Mouse (Mus musculus) gastrocnemius, adult 8-10 months (tissue): ENCODE results near the gene Atp2b4. TPM values are rescaled to one million over a fixed set of nuclear protein-coding genes. Genes with fewer than 3 reads are reported as not detected.
A peak's percentile ranks its signal among the peaks of the same experiment; 100 is the strongest.

Experiments
- DNase-seq, 2 experiments: peaks; one replicate each; pipeline ENCODE4 v3.0.0; 2022; ENCODE audit warnings: low spot score in 2 of 2
- total RNA-seq, 4 experiments: library from RNA; stranded (reverse); gene quantifications; 2 replicates each; pipeline ENCODE4 v1.2.4; 2022

The Atp2b4 gene
- 1 to 10 TPM; 6.1 to 8.8 (median 6.6) TPM for total RNA-seq

DNA sequence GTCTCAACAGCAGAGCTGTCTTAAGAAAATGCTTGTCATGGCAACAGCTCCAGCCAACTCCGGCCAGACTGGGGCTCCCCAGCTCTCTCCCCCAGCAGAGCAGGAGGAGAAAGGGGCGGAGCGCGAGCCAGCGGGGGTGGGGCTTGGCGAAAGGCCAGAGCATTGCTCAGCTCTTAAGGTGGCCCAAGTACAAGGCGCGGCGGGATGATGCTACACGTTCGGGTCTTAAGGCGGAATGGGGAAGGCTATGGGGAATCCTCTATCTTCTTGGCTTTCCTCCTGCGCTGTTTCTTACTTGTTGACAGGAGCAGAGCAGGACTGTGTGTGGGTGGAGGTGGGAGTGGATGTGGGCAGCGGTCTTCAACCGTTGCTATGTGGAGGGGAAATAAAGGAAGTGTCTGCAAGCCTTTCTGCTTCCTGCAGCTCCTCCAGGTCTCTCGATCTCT is at the start of gene Atp2b4:
Atp2b4 (minus strand) TSS at position 94 of the 446 bp plus-strand sequence.
- DNase-seq = peak; percentile 96 to 98

- no peak for DNase-seq
These were observed 43.9 kb upstream of the Atp2b4 start for GRCm38 (mm10) chr1:133844734-133845133.

DNA sequence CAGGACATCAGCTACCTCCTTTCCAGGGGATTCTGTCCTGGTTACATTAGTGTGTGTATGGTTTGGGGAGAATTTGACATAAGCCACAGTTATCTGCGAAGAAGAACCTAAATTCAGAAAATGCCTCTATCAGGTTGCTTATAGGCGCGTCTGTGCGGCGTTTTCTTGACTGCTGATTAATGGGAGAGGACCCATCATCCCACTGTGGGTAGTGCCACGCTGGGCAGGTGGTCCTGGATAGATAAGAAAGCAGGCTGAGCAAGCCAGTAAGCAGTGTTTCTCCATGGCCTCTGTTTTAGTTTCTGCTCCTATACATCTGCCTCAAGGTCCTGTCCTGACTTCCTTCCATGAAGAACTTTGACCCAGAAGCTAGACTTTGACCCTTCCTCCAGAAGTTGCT is 43.1 kb upstream of the Atp2b4 start:
- DNase-seq = no peak

- DNase-seq = no peak
These were observed 42.5 kb upstream of the Atp2b4 start for GRCm38 (mm10) chr1:133843370-133843769.

DNA sequence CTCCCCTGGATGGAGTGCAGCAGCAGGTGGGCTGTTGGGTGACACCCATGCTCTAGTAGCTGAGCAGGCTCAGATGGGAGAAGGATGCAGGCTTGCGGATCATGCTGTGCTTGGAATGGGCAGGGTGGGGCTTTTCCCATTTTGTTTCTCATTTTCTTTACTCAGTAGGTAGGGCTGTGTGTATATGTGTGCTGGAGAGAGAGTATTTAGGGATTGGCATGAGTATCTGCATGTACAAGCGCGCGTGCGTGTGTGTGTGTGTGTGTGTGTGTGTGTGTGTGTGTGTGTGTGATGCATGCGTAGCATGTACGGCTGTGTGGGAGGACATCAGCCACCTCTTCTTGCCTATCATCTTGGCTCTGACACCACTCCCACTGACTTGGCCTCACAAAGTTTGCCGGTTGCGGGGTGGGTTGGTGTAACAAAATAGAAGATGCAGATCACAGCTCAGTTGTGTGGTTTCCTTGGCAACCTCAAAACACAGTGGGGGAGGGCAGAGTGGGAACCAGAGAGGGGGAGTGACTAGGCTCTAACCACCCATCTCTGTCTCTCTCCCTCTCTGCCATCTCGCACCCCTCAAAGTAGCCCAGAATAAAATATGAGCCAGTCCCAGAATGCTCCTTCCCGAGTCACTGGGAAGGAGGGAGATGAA is 41.4 kb upstream of the Atp2b4 start:
- no peak for DNase-seq

DNA sequence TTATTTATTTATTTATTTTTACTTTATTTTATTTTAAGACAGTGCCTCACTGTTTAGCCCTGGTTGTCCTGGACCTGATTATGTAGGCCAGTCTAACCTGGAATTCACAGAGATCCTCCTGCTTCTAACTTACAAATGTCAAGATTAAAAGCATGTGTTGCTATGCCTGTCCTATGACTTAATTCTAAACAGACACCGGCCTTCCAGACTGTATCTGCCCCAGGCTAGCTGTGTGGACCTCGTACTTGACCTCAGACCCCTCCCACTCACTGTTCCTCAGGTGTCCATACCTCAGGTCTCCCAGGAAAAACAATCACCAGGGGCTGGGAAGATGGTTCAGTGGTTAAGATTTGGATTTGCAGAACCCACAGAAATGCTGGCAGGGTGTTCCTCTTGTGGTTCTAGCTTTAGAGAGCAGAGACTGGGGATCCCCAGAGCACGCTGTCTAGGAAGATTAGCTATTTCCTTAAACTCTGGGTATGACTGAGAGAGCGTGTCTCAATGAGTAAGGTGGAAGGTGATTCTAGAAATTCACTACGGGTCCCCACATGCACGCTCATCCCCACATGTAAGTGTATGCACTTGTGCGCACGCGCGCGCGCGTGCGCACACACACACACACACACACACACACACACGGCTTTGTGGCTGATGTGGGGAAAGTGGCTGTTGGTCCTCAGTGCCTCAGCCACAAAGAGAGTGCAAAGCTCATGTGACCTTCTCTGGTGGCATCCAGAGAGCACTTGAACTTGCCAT is 40.5 kb upstream of the Atp2b4 start:
- DNase-seq = no peak

- no peak for DNase-seq
These were observed 39.7 kb upstream of the Atp2b4 start for GRCm38 (mm10) chr1:133840530-133840929.

DNA sequence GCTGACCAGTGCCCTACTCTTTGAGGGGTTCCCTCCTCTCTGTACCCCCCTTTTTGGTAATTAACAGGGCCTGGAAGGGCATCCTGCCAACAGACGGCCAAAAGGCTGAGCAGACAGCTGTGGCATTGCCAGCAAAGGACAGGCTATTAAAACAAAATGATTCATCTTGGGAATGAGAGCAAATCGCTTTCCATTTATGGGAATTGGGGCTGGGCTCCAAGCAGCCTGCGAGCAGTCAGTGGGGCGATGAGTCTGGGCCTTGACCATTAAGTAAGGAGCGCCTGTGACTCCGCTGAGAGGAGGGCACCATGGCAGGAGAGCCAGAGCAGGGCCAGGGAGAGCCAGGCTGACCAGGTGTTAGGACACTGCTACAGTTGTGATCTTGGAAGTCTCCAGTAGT is 33.5 kb upstream of the Atp2b4 start:
- DNase-seq = peak; percentile 11 to 40

- DNase-seq = no peak
These were observed 31.9 kb upstream of the Atp2b4 start for GRCm38 (mm10) chr1:133832781-133833180.

- no peak for DNase-seq
These were observed 25.4 kb upstream of the Atp2b4 start for GRCm38 (mm10) chr1:133826193-133826592.

GRCm38 (mm10) chr1:133825543-133825942 is 24.7 kb upstream of the Atp2b4 start:
- DNase-seq = no peak

- no peak for DNase-seq
These were observed 24.3 kb upstream of the Atp2b4 start for GRCm38 (mm10) chr1:133825140-133825539.

- DNase-seq = no peak
These were observed 20.3 kb upstream of the Atp2b4 start for GRCm38 (mm10) chr1:133821144-133821543.

DNA sequence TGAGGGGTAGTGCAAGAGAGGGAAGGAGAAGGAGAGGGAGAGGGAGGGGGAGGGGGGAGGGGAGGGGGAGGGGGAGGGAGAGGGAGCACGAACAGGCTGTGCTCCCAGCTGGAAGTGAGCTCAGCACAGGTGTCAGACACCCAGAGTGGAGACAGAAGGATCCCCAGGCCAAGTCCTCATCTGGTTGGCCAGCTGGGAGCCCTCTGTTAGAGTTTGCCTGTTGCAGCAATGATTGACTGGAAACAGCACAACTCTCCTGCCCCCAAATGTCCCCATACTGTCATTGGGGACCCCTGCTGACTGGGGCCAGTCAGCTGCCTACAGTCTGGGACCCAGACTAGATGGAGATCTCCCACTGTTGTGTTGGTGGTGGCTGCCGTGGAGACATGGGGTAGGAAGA is 19.3 kb upstream of the Atp2b4 start:
- DNase-seq = no peak

GRCm38 (mm10) chr1:133818531-133818930 is 17.7 kb upstream of the Atp2b4 start:
- DNase-seq = no peak

- no peak for DNase-seq
These were observed 15.1 kb upstream of the Atp2b4 start for GRCm38 (mm10) chr1:133815747-133816491.

- DNase-seq = no peak
These were observed 8.5 kb upstream of the Atp2b4 start for GRCm38 (mm10) chr1:133809376-133809775.

DNA sequence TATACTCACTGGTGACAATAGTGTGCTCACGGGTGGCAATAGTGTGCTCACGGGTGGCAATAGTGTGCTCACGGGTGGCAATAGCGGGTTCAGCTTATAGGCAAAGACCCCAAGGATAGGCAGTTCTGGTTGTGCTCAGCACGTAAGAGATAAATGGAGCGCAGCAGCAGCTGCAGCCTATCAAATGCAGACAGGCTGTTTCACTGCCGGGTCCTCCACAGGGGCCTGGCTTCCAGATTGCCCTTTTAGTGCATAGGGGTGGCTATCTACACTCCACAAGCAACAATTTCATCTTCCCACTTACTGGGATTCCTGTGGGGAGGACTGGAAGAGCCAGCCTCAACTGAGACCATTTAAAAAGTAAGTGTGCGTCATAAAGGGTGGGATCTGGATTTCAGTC is 7.2 kb upstream of the Atp2b4 start:
- DNase-seq = no peak

- DNase-seq = no peak
These were observed 902 bp upstream of the Atp2b4 start for GRCm38 (mm10) chr1:133801743-133802142.

DNA sequence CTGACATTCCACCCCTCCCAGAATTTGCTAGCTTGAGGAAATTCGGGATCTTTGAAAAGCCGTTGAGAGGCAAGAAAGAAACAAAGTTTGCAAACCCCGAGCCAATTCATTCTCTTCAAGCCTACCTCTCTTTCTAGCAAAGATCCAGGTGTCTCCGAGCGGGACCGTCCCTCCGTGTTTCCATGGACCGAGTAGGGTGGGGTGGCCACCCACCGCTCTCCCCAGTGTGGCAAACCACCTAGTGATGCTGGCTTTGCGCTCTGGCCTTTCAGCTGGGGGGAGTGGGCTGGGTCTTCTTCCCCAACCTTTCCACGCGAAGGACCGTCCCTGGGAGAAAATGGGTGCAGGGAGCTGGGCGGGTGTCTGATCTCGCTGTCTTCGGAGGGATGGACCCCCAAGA is 329 bp downstream of the Atp2b4 start:
- no peak for DNase-seq

- no peak for DNase-seq
These were observed 975 bp downstream of the Atp2b4 start for GRCm38 (mm10) chr1:133799686-133800445.
